Mouse (Mus musculus) cortical plate, adult 2 months (tissue): ENCODE data around the gene Hvcn1.

Source experiments
- CTCF ChIP-seq: fragments of 200-500 bp; IDR thresholded peaks from 2 replicates; pipeline ENCODE4 v1.5.1; 2011; ENCODE audit warnings: mild to moderate bottlenecking, control low read depth, low read length; ENCODE audit not compliant: insufficient read depth; ENCODE audit errors: extremely low read depth
- POLR2A ChIP-seq: fragments of 200-500 bp; IDR thresholded peaks from 2 replicates; pipeline ENCODE4 v1.6.1; 2011; ENCODE audit warnings: mild to moderate bottlenecking, low read length, control low read depth; ENCODE audit not compliant: insufficient read depth; ENCODE audit errors: extremely low read depth

DNA sequence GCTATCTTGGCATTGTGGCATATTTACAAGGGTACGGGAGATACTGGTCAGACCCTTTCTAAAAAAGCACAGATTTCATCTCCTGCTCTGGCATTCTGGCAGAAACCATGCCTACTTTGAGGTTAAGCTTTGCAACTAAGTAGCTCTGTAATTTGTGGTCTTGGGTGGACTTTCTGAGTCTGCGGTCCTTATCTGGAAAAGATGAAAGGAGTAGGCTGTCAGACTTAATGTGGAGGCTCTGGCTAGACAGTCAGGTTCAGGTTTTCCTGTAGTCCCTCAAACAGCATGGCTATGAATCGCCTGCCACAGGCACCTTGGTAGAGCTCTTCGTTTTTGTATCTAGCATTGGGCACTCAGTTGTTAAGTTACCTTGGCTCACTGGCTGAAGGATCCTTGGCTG lies 80.4 kb downstream of the Hvcn1 start:
- TF ChIP-seq CTCF (no peak), POLR2A (no peak)
